17 mouse cellular contexts compared by ENCODE assay signal in genomic region chr6:41529987-41530386, GRCm38 (mm10). TPM values are rescaled to one million over a fixed set of nuclear protein-coding genes. Genes with fewer than 3 reads are reported as not detected.
DNase-seq lines count a peak whose midpoint lies in the region; ATAC-seq and TF ChIP-seq lines count a peak whose summit lies in the region.
"Not testable (repeated sequence)": the region's sequence is repeated elsewhere in the genome, so short reads cannot be mapped to it uniquely, and the experiment has no call there.
"Had no signal": no experiment of that assay in that cellular context is flagged by ENCODE, and none has a peak within 500 bp of the region (broad histone marks: within the 10 kb centered on the region; RNA-seq: fewer than 3 reads in every experiment).

No protein-coding gene starts in this region.

- not testable (repeated sequence) for H3K9ac ChIP-seq in intestine, postnatal 0 days (ENCODE audit: low read depth, low read length); limb, embryonic 14.5 days (ENCODE audit: low read depth, low read length, severe bottlenecking)

- WGBS in intestine, postnatal 0 days: 40% methylated on average over 2 of the region's 2 CpGs
- 27% methylated on average over 2 of the region's 2 CpGs for WGBS in limb, embryonic 14.5 days

- not testable (repeated sequence) for TF ChIP-seq POLR2A in limb, embryonic 14.5 days (IDR thresholded peaks at IDR 0.05; ENCODE audit: borderline replicate concordance, extremely low read depth, insufficient read depth, insufficient read length)

- not testable (repeated sequence) for H3K27me3 ChIP-seq in intestine, postnatal 0 days (replicated peaks; ENCODE audit: control insufficient read depth, insufficient read depth, low read length); limb, embryonic 14.5 days (ENCODE audit: control insufficient read depth, insufficient read depth, low read length)

- not testable (repeated sequence) for H3K9me3 ChIP-seq in intestine, postnatal 0 days (ENCODE audit: control insufficient read depth); limb, embryonic 14.5 days (ENCODE audit: control insufficient read depth, low read length)

- not testable (repeated sequence) for H3K4me1 ChIP-seq in intestine, postnatal 0 days (replicated peaks; ENCODE audit: control insufficient read depth, insufficient read depth, low read length); limb, embryonic 14.5 days (ENCODE audit: control insufficient read depth, insufficient read depth, low read length)

- ATAC-seq in intestine, postnatal 0 days; limb, embryonic 14.5 days (ENCODE audit: low FRiP score, low read depth): not testable (repeated sequence)
- peak; percentile 46; the same call in 1 of the 2 replicates for ATAC-seq in megakaryocyte progenitor cell, adult 5-6 weeks (replicated peaks; ENCODE audit: poor library complexity)

- not testable (repeated sequence) for H3K36me3 ChIP-seq in intestine, postnatal 0 days (ENCODE audit: control insufficient read depth, insufficient read depth); limb, embryonic 14.5 days (ENCODE audit: control insufficient read depth, insufficient read depth, low read length)

- not testable (repeated sequence) for H3K4me2 ChIP-seq in intestine, postnatal 0 days (replicated peaks; ENCODE audit: low read depth); limb, embryonic 14.5 days (replicated peaks; ENCODE audit: low read depth, low read length, severe bottlenecking)

- DNase-seq in NIH3T3 (ENCODE audit: low read depth): peak; percentile 49
- peak; percentile 33 for DNase-seq in c-Kit-positive CD71-positive TER-119-positive erythroid progenitor cells, embryonic 14.5 days (ENCODE audit: low spot score)
- DNase-seq in gastrocnemius, postnatal 10 days: peak; percentile 5
- DNase-seq in limb, embryonic 14.5 days (ENCODE audit: low spot score): peak; percentile 14
- peak; percentile 37 for DNase-seq in right cerebral cortex, postnatal 14 days
- DNase-seq in urinary bladder, postnatal 14 days (ENCODE audit: low spot score): peak; percentile 24

- peak; percentile 38; the same call in 1 of the 2 replicates for TF ChIP-seq CTCF in intestine, postnatal 0 days (IDR thresholded peaks at IDR 0.05; ENCODE audit: low read depth)

- H3K27ac ChIP-seq in intestine, postnatal 0 days (ENCODE audit: low read depth, low read length); limb, embryonic 14.5 days (replicated peaks; ENCODE audit: low read depth, low read length): not testable (repeated sequence)

- H3K4me3 ChIP-seq in intestine, postnatal 0 days (ENCODE audit: low read depth, low read length); limb, embryonic 14.5 days (replicated peaks; ENCODE audit: low read length): not testable (repeated sequence)

RNA-seq across cellular contexts. Expression of gene Prss2, which starts 8.4 kb away (rescaled TPM):
- not detected for total RNA-seq in gastrocnemius, postnatal 10 days (2021)
- polyA plus RNA-seq in intestine, postnatal 0 days (2015; fragmentation: Nextera tagmentation; extraction: Ambion mirVana): 10.5 and 17.9 TPM in 2 replicates
- polyA plus RNA-seq in limb, embryonic 14.5 days (2012; rRNA removed): 0.08 and 0.18 TPM in 2 replicates
- not detected in 2 replicates for polyA plus RNA-seq in limb, embryonic 14.5 days (2014; fragmentation: Nextera tagmentation; extraction: Ambion mirVana)
- total RNA-seq in megakaryocyte progenitor cell, adult 5-6 weeks (2015): not detected in 2 replicates
- total RNA-seq in megakaryocyte progenitor cell, adult 5-6 weeks (2017): not detected in 2 replicates
- total RNA-seq: adrenal gland, adult 18-20 months; common myeloid progenitor, adult 5-6 weeks; gastrocnemius, adult 8-10 months; heart, adult 18-20 months had no signal
- polyA plus RNA-seq: embryonic facial prominence, embryonic 14.5 days; heart, embryonic 15.5 days; hindbrain, embryonic 12.5 days; limb, embryonic 13.5 days; midbrain, embryonic 15.5 days had no signal
